Mouse (Mus musculus) hindbrain, postnatal 0 days (tissue): ENCODE measurements around the gene Wwp2. TPM values are rescaled to one million over a fixed set of nuclear protein-coding genes. Genes with fewer than 3 reads are reported as not detected.

Experiments
- ATAC-seq: fragments of 200-750 bp; cut with Nextera tagmentation; 2 replicates; pipeline ENCODE4 v1.8.0; 2017; ENCODE audit warnings: mild to moderate bottlenecking, moderate TSS enrichment, moderate library complexity
- DNase-seq: peaks from one replicate; pipeline ENCODE4 v3.0.0-alpha.2; 2015; ENCODE audit warnings: low spot score
- H3K27ac ChIP-seq: fragments of 300-500 bp; sonication (generic); 2 replicates; pipeline ENCODE4 v1.5.1; 2014; ENCODE audit warnings: mild to moderate bottlenecking
- H3K27me3 ChIP-seq: fragments of 300-500 bp; sonication (generic); 2 replicates; pipeline ENCODE4 v1.6.1; 2014; ENCODE audit warnings: low read length, mixed read lengths; ENCODE audit not compliant: insufficient read depth
- H3K36me3 ChIP-seq: fragments of 300-500 bp; sonication (generic); 2 replicates; pipeline ENCODE4 v1.6.1; 2014; ENCODE audit warnings: low read length, mixed read lengths; ENCODE audit not compliant: insufficient read depth
- H3K4me1 ChIP-seq: fragments of 300-500 bp; sonication (generic); 2 replicates; pipeline ENCODE4 v1.6.1; 2014; ENCODE audit warnings: antibody characterized with exemption, low read length, mixed read lengths; ENCODE audit not compliant: insufficient read depth
- H3K4me2 ChIP-seq: fragments of 300-500 bp; sonication (generic); 2 replicates; pipeline ENCODE4 v1.6.1; 2014; ENCODE audit warnings: low read depth, mild to moderate bottlenecking, low read length, moderate library complexity, mixed read lengths
- H3K4me3 ChIP-seq: fragments of 300-500 bp; sonication (generic); 2 replicates; pipeline ENCODE4 v1.5.1; 2014; ENCODE audit warnings: low read length
- H3K9ac ChIP-seq: fragments of 300-500 bp; sonication (generic); replicated peaks from 2 replicates; pipeline ENCODE4 v1.6.1; 2014; ENCODE audit warnings: mild to moderate bottlenecking, low read length, moderate library complexity, mixed read lengths
- H3K9me3 ChIP-seq: fragments of 300-500 bp; sonication (generic); 2 replicates; pipeline ENCODE4 v1.6.1; 2016; ENCODE audit warnings: low read length, mixed read lengths
- CTCF ChIP-seq: IDR thresholded peaks from 2 replicates; pipeline ENCODE4 v1.5.1; 2016; ENCODE audit warnings: antibody characterized with exemption, control low read depth, low read depth
- WGBS: fragments of 180-500 bp; shearing (Covaris S2); extraction: QIAGEN DNeasy Blood & Tissue Kit; methylation state at CpG from one replicate; pipeline ENCODE4 v1.1.7; 2014; 5-methylcytosine and 5-hydroxymethylcytosine counted together
- polyA plus RNA-seq: library from polyadenylated mRNA; unstranded; fragments of >200 nt; fragmentation: Nextera tagmentation; extraction: Ambion mirVana; gene quantifications from 2 replicates; pipeline ENCODE4 v1.2.1, GENCODE M21; 2015
- total RNA-seq: library from RNA; depleted of rRNA; stranded (reverse); fragments of >200 nt; gene quantifications from 2 replicates; pipeline ENCODE4 v1.2.3, GENCODE M21; 2014

Gene Wwp2
- total and polyA plus RNA-seq, 2 experiments from 2014 or later: 33.0 to 41.9 TPM

GRCm38 (mm10) chr8:107444626-107445025 is 8.5 kb downstream of the Wwp2 start:
- H3K9ac ChIP-seq: no peak overlapping the region
- TF ChIP-seq CTCF: no peak
- DNase-seq: no peak
- no peak overlapping the region for H3K4me3 ChIP-seq
- H3K4me1 ChIP-seq: no peaks in the 10 kb centered on the region
- H3K27me3 ChIP-seq: no peaks in the 10 kb centered on the region
- H3K27ac ChIP-seq: no peak overlapping the region
- H3K4me2 ChIP-seq: no peak overlapping the region
- H3K9me3 ChIP-seq: no peaks in the 10 kb centered on the region
- 57% methylated on average over 3 of the region's 3 CpGs for WGBS
- H3K36me3 ChIP-seq: no peaks in the 10 kb centered on the region
- no peak for ATAC-seq

GRCm38 (mm10) chr8:107447713-107448112 is 11.5 kb downstream of the Wwp2 start:
- H3K4me2 ChIP-seq: no peak overlapping the region
- DNase-seq (no peak), ATAC-seq (no peak)
- H3K27me3 ChIP-seq: no peaks in the 10 kb centered on the region
- H3K4me1 ChIP-seq: no peaks in the 10 kb centered on the region
- H3K36me3 ChIP-seq: no peaks in the 10 kb centered on the region
- H3K4me3 ChIP-seq: no peak overlapping the region
- H3K9ac ChIP-seq: no peak overlapping the region
- TF ChIP-seq CTCF: no peak
- no peaks in the 10 kb centered on the region for H3K9me3 ChIP-seq
- H3K27ac ChIP-seq: no peak overlapping the region

- H3K4me1 ChIP-seq: no peaks in the 10 kb centered on the region
- H3K9ac ChIP-seq: no peak overlapping the region
- no peak for ATAC-seq
Measured at GRCm38 (mm10) chr8:107448382-107448889, 12.3 kb downstream of the Wwp2 start.

GRCm38 (mm10) chr8:107449130-107449529 is 13.0 kb downstream of the Wwp2 start:
- Histone ChIP-seq H3K4me1 (no peaks in the 10 kb centered on the region), H3K27ac (no peak overlapping the region), H3K9ac (no peak overlapping the region), H3K4me3 (no peak overlapping the region), H3K4me2 (no peak overlapping the region), H3K36me3 (peaks cover 11% of the 10 kb centered on the region; the same call in 1 of the 2 replicates), H3K27me3 (no peaks in the 10 kb centered on the region), H3K9me3 (no peaks in the 10 kb centered on the region)
- no peak for TF ChIP-seq CTCF
- WGBS: 34% methylated on average over 8 of the region's 8 CpGs
- DNase-seq (no peak), ATAC-seq (no peak)

More at GRCm38 (mm10) chr8:107448382-107448889, 12.3 kb downstream of the Wwp2 start:
- no peak overlapping the region for H3K4me2 ChIP-seq
- DNase-seq: no peak
- H3K4me3 ChIP-seq: no peak overlapping the region
- H3K27me3 ChIP-seq: no peaks in the 10 kb centered on the region
- H3K9me3 ChIP-seq: no peaks in the 10 kb centered on the region
- TF ChIP-seq CTCF: no peak
- WGBS: 72% methylated on average over 4 of the region's 4 CpGs
- peaks cover 7% of the 10 kb centered on the region; the same call in 1 of the 2 replicates for H3K36me3 ChIP-seq
- H3K27ac ChIP-seq: no peak overlapping the region

- H3K9ac ChIP-seq: no peak overlapping the region
- 79% methylated on average over 6 of the region's 6 CpGs for WGBS
- ATAC-seq: no peak
Measured at GRCm38 (mm10) chr8:107449655-107450054, 13.5 kb downstream of the Wwp2 start.

GRCm38 (mm10) chr8:107451414-107452066 is 15.4 kb downstream of the Wwp2 start:
- 83% methylated on average over 13 of the region's 13 CpGs for WGBS
- H3K4me1 ChIP-seq: no peaks in the 10 kb centered on the region

More at GRCm38 (mm10) chr8:107449655-107450054, 13.5 kb downstream of the Wwp2 start:
- Histone ChIP-seq H3K4me1 (no peaks in the 10 kb centered on the region), H3K9me3 (no peaks in the 10 kb centered on the region), H3K4me2 (no peak overlapping the region), H3K4me3 (no peak overlapping the region), H3K36me3 (peaks cover 11% of the 10 kb centered on the region; the same call in 1 of the 2 replicates), H3K27ac (no peak overlapping the region), H3K27me3 (no peaks in the 10 kb centered on the region)
- TF ChIP-seq CTCF: no peak
- DNase-seq: no peak

GRCm38 (mm10) chr8:107453386-107453785 is 17.2 kb downstream of the Wwp2 start:
- Histone ChIP-seq H3K9ac (no peak overlapping the region), H3K4me2 (no peak overlapping the region), H3K4me1 (no peaks in the 10 kb centered on the region), H3K9me3 (no peaks in the 10 kb centered on the region), H3K27me3 (no peaks in the 10 kb centered on the region), H3K4me3 (no peak overlapping the region), H3K36me3 (peaks cover 17% of the 10 kb centered on the region; the same call in 1 of the 2 replicates), H3K27ac (no peak overlapping the region)
- no peak for ATAC-seq
- 95% methylated on average over 11 of the region's 11 CpGs for WGBS
- no peak for DNase-seq
- TF ChIP-seq CTCF: no peak

More at GRCm38 (mm10) chr8:107451414-107452066, 15.4 kb downstream of the Wwp2 start:
- no peak for ATAC-seq
- peaks cover 11% of the 10 kb centered on the region; the same call in 1 of the 2 replicates for H3K36me3 ChIP-seq
- no peak overlapping the region for H3K4me3 ChIP-seq
- no peak overlapping the region for H3K4me2 ChIP-seq
- no peak overlapping the region for H3K9ac ChIP-seq
- H3K27ac ChIP-seq: no peak overlapping the region
- no peak for DNase-seq
- H3K27me3 ChIP-seq: no peaks in the 10 kb centered on the region
- H3K9me3 ChIP-seq: no peaks in the 10 kb centered on the region
- no peak for TF ChIP-seq CTCF
